Mouse (Mus musculus): ENCODE data around the gene Ppp4r3b. TPM values are rescaled to one million over a fixed set of nuclear protein-coding genes. Genes with fewer than 3 reads are reported as not detected.

The Ppp4r3b gene
- polyA plus RNA-seq, 1 experiment from 2014 or later, result 41.1 TPM

GRCm38 (mm10) chr11:29238047-29238446, 65.4 kb downstream of the Ppp4r3b start:
- ATAC-seq (ENCODE audit: extremely low read depth, insufficient number of reproducible peaks, low FRiP score, low TSS enrichment), result no peak
- no peak overlapping the region for H3K4me2 ChIP-seq
- peaks cover 30% of the 10 kb centered on the region for H3K36me3 ChIP-seq

GRCm38 (mm10) chr11:29238551-29238950, 65.9 kb downstream of the Ppp4r3b start:
- 65% methylated on average over 3 of the region's 3 CpGs for WGBS
- H3K9ac ChIP-seq, result no peak overlapping the region
- peaks cover 10% of the 10 kb centered on the region for H3K4me1 ChIP-seq
- H3K27ac ChIP-seq (replicated peaks), result no peak overlapping the region
- H3K4me3 ChIP-seq, result no peak overlapping the region
- H3K27me3 ChIP-seq (replicated peaks), result no peaks in the 10 kb centered on the region
- no peak for ATAC-seq (ENCODE audit: extremely low read depth, insufficient number of reproducible peaks, low FRiP score, low TSS enrichment)
- H3K9me3 ChIP-seq, result no peaks in the 10 kb centered on the region
- H3K4me2 ChIP-seq, result no peak overlapping the region
- peaks cover 29% of the 10 kb centered on the region for H3K36me3 ChIP-seq

More at GRCm38 (mm10) chr11:29238047-29238446, 65.4 kb downstream of the Ppp4r3b start:
- Histone ChIP-seq H3K9ac (no peak overlapping the region), H3K27me3 (replicated peaks) (no peaks in the 10 kb centered on the region), H3K4me3 (no peak overlapping the region), H3K9me3 (no peaks in the 10 kb centered on the region), H3K27ac (replicated peaks) (no peak overlapping the region), H3K4me1 (peaks cover 15% of the 10 kb centered on the region)

- Histone ChIP-seq H3K36me3 (peaks cover 34% of the 10 kb centered on the region), H3K9ac (no peak overlapping the region), H3K4me2 (no peak overlapping the region), H3K4me1 (peaks cover 8% of the 10 kb centered on the region; the same call in 1 of the 2 replicates), H3K9me3 (no peaks in the 10 kb centered on the region), H3K27ac (replicated peaks) (no peak overlapping the region), H3K27me3 (replicated peaks) (no peaks in the 10 kb centered on the region), H3K4me3 (no peak overlapping the region)
- ATAC-seq (ENCODE audit: extremely low read depth, insufficient number of reproducible peaks, low FRiP score, low TSS enrichment), result no peak
- 94% methylated on average over 1 of the region's 1 CpGs for WGBS
Measured at GRCm38 (mm10) chr11:29239353-29239752, 66.7 kb downstream of the Ppp4r3b start.

GRCm38 (mm10) chr11:29241961-29242360, 69.3 kb downstream of the Ppp4r3b start:
- peaks cover 24% of the 10 kb centered on the region for H3K4me1 ChIP-seq
- no peak for ATAC-seq (ENCODE audit: extremely low read depth, insufficient number of reproducible peaks, low FRiP score, low TSS enrichment)
- H3K4me2 ChIP-seq, result no peak overlapping the region
- H3K9ac ChIP-seq, result no peak overlapping the region
- H3K27me3 ChIP-seq (replicated peaks), result no peaks in the 10 kb centered on the region
- H3K4me3 ChIP-seq, result no peak overlapping the region
- no peaks in the 10 kb centered on the region for H3K9me3 ChIP-seq
- H3K36me3 ChIP-seq, result peaks cover 37% of the 10 kb centered on the region
- 62% methylated on average over 4 of the region's 4 CpGs for WGBS
- no peak overlapping the region for H3K27ac ChIP-seq (replicated peaks)

- Histone ChIP-seq H3K4me1 (peaks cover 19% of the 10 kb centered on the region), H3K27me3 (replicated peaks) (no peaks in the 10 kb centered on the region), H3K9ac (peak overlapping the region; percentile 80), H3K36me3 (peaks cover 29% of the 10 kb centered on the region), H3K4me2 (peak overlapping the region; percentile 94), H3K4me3 (peak overlapping the region; percentile 78), H3K9me3 (no peaks in the 10 kb centered on the region), H3K27ac (replicated peaks) (no peak overlapping the region)
- 56% methylated on average over 4 of the region's 4 CpGs for WGBS
- no peak for ATAC-seq (ENCODE audit: extremely low read depth, insufficient number of reproducible peaks, low FRiP score, low TSS enrichment)
Measured at GRCm38 (mm10) chr11:29245988-29246387, 73.3 kb downstream of the Ppp4r3b start.

- under 1% methylated on average over 53 of the region's 53 CpGs for WGBS
- Histone ChIP-seq H3K9me3 (no peaks in the 10 kb centered on the region), H3K4me2 (peak within 1 kb of the TSS; percentile 94), H3K4me1 (peaks cover 16% of the 10 kb centered on the region), H3K4me3 (peak within 1 kb of the TSS; percentile 78), H3K27me3 (replicated peaks) (no peaks in the 10 kb centered on the region), H3K36me3 (peaks cover 23% of the 10 kb centered on the region), H3K27ac (replicated peaks) (peak within 1 kb of the TSS; percentile 49), H3K9ac (peak within 1 kb of the TSS; percentile 80)
- ATAC-seq (ENCODE audit: extremely low read depth, insufficient number of reproducible peaks, low FRiP score, low TSS enrichment), result peak; percentile 100
Measured at GRCm38 (mm10) chr11:29246883-29247650, 74.4 kb downstream of the Ppp4r3b start, which contains the start of gene Cfap36. Cfap36 (minus strand) TSS chr11:29247409.

- H3K27me3 ChIP-seq (replicated peaks), result no peaks in the 10 kb centered on the region
- WGBS, result 93% methylated on average over 1 of the region's 1 CpGs
- no peak for ATAC-seq (ENCODE audit: extremely low read depth, insufficient number of reproducible peaks, low FRiP score, low TSS enrichment)
- H3K9me3 ChIP-seq, result no peaks in the 10 kb centered on the region
- H3K9ac ChIP-seq, result no peak overlapping the region
- H3K4me2 ChIP-seq, result peak overlapping the region; percentile 94
- peak overlapping the region; percentile 78 for H3K4me3 ChIP-seq
- H3K4me1 ChIP-seq, result peaks cover 16% of the 10 kb centered on the region
- H3K27ac ChIP-seq (replicated peaks), result no peak overlapping the region
- H3K36me3 ChIP-seq, result peaks cover 16% of the 10 kb centered on the region
Measured at GRCm38 (mm10) chr11:29247725-29248124, 75.0 kb downstream of the Ppp4r3b start.

GRCm38 (mm10) chr11:29248386-29248785, 75.7 kb downstream of the Ppp4r3b start:
- H3K27ac ChIP-seq (replicated peaks), result no peak overlapping the region
- no peak for ATAC-seq (ENCODE audit: extremely low read depth, insufficient number of reproducible peaks, low FRiP score, low TSS enrichment)
- 93% methylated on average over 5 of the region's 5 CpGs for WGBS

GRCm38 (mm10) chr11:29254643-29255042, 82.0 kb downstream of the Ppp4r3b start:
- H3K27ac ChIP-seq (replicated peaks), result no peak overlapping the region
- no peak overlapping the region for H3K4me3 ChIP-seq
- WGBS, result 64% methylated on average over 1 of the region's 1 CpGs
- H3K4me1 ChIP-seq, result no peaks in the 10 kb centered on the region
- H3K4me2 ChIP-seq, result no peak overlapping the region
- no peaks in the 10 kb centered on the region for H3K27me3 ChIP-seq (replicated peaks)
- H3K9me3 ChIP-seq, result no peaks in the 10 kb centered on the region
- no peak overlapping the region for H3K9ac ChIP-seq
- no peaks in the 10 kb centered on the region for H3K36me3 ChIP-seq
- ATAC-seq (ENCODE audit: extremely low read depth, insufficient number of reproducible peaks, low FRiP score, low TSS enrichment), result no peak

More at GRCm38 (mm10) chr11:29248386-29248785, 75.7 kb downstream of the Ppp4r3b start:
- no peaks in the 10 kb centered on the region for H3K27me3 ChIP-seq (replicated peaks)
- H3K9ac ChIP-seq, result no peak overlapping the region
- no peak overlapping the region for H3K4me3 ChIP-seq
- H3K4me1 ChIP-seq, result peaks cover 16% of the 10 kb centered on the region
- peaks cover 10% of the 10 kb centered on the region for H3K36me3 ChIP-seq
- no peak overlapping the region for H3K4me2 ChIP-seq
- no peaks in the 10 kb centered on the region for H3K9me3 ChIP-seq

- H3K27ac ChIP-seq (replicated peaks), result no peak overlapping the region
- no peaks in the 10 kb centered on the region for H3K27me3 ChIP-seq (replicated peaks)
- no peak overlapping the region for H3K4me2 ChIP-seq
- no peaks in the 10 kb centered on the region for H3K36me3 ChIP-seq
- no peak overlapping the region for H3K9ac ChIP-seq
- ATAC-seq (ENCODE audit: extremely low read depth, insufficient number of reproducible peaks, low FRiP score, low TSS enrichment), result no peak
- peaks cover 8% of the 10 kb centered on the region; the same call in 1 of the 2 replicates for H3K9me3 ChIP-seq
- no peaks in the 10 kb centered on the region for H3K4me1 ChIP-seq
- no peak overlapping the region for H3K4me3 ChIP-seq
- WGBS, result 14% methylated on average over 3 of the region's 3 CpGs
Measured at GRCm38 (mm10) chr11:29267824-29268223, 95.1 kb downstream of the Ppp4r3b start.

All from heart, embryonic 13.5 days (tissue).